Mouse (Mus musculus): ENCODE measurements around the gene Rprd1b.

The Rprd1b gene

DNA sequence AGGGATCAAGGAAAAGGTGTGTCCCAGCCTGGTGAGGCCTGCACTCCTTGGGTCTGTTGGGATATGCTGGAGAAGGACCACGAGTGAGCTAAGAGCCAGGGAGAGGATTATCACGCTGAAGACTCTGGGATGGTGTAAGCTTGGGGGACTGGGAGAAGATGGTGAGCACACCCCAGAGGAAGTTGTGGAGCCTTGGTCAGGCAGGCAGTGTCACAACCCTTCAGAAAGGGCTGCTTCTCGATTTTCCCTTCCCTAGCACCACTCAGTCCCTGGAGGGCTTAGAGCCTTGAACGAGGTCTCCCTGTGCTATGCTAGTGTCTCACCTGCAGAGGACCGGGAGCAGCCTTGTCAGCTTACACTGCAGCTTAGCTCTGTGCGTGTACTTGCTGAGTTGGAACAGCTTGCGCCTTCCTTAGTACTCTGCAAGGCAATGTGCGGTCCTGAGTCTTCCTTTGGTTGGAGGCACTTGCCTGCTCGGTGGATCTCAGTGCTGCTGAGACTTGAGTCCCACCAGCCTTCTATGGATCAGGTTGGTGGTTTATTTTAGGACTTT is 51.6 kb downstream of the Rprd1b start:
- DNase-seq (ENCODE audit: low read depth, low spot score) = no peak

DNA sequence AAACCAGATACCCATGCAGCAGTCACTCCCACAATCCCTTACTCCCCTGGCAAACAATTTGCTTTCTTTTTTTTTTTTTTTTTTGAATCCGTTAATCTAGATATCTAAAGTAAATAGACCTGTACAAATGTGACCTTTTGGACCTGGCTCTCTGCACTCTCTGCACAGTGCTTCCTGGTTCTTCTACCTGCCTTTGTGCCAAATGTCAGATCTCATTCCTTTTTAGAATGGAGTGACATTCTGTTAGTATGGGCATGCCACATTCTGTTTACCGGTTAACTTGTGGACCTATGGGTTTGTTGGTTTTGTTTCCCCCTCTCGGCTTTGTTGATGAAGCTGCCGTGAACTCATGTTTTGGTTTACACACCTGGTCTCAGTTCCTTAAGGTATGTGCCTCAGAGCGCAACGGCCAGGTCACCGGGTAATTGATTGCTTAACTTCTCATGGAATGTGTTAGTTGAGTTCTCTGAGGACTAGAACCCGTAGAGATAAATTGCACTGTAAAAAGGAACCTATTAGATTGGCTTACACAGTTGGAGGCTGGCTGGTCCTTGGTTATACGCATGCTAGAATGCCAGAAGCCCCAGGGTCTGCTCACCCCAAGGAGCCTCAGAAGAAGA is 52.4 kb downstream of the Rprd1b start:
- no peak for DNase-seq (ENCODE audit: low read depth, low spot score)

DNA sequence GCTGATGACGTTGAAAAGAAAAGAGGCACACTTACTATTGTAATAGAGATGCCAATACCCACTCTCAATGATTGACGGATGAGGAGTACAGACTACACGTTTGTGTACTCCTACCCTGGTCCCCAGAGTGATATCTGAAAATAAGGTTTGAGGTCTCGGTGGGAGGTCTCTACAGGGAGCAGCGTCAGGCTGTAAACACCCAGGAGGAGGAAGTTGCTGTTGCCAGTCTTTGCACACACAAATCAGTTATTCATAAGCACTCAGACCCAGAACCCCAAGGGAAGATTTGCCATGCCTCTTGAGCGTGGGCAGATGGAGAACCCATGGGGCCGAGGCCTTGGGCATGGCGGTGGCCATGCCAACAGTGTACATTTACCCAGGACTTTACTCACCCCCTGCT is 56.2 kb downstream of the Rprd1b start:
- no peak for DNase-seq (ENCODE audit: low read depth, low spot score)

DNA sequence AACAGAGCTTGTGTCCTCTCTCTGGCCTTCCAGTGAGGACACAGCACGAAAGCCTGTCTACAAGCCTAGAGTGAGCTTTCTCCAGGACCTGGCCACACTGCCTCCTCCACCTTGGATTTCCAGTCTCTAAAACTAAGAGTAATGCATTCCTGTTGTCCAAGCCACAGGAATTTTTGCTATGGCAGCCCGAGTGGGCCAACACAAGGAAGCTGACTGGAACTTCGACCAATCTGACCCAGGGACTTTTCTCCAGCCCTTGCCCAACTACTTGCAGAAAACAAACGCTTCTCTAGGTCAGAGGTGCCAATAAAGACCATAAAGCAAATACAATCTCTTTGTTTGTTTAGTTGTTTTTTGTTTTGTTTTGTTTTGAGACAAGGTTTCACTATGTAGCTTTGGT is 61.8 kb downstream of the Rprd1b start:
- DNase-seq (ENCODE audit: low read depth, low spot score) = no peak

DNA sequence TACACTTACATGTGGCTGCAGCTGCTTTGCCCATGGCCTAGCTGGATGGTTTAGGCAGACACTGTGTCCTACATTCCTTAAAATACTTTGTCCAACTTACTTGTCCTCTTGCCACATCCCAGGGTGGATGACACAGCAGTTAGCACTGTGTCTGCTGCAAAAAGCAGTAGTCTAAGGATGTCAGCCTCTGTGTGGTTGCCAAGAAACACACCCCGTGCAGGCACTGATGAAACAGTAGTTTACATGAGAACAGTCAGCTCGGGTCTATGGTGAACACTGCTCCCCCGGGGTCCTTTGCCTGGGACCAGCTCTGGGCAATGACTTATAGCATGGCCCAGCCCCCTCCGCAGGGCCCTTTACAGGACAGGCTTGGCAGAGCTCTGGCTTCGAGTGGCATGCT is 65.0 kb downstream of the Rprd1b start:
- no peak for DNase-seq (ENCODE audit: low read depth, low spot score)

DNA sequence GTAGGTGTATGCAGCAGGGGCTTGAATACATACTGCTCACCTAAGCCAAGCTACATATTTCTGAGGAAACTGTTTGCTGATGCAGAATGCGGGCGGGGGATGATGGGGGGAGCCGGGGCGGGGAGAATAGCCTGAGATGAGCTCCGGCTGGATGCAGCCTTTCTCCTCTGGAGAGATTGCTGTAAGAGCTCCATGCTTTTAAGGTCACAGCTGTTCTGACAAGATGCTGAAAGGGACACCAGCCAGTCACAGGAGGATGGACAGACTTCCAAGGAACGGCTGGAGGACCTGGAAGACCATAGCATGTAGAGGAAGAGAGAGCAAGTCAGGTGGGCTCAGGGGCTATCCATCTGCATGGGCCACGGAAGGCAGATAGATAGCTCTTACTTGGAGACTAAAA is 66.0 kb downstream of the Rprd1b start:
- no peak for DNase-seq (ENCODE audit: low read depth, low spot score)

DNA sequence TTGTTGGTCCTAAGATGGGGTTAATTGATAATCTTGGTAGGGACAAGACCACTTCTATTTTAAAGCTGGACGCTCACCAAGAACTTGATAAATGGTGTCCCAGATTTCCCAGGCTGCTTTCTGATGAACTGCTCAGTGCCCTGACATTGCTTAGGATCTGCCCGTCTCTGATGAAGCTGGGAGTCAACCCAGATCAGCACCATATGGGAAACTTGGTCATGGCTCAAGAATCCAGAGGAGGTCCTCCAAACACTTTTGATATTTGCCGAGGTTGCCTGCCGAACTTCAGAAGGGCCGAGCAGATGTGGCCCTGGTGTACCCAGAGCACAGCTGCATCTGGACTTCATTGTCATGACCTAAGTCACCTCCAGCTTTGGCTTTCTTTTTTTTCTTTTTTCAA is 66.5 kb downstream of the Rprd1b start:
- no peak for DNase-seq (ENCODE audit: low read depth, low spot score)

DNA sequence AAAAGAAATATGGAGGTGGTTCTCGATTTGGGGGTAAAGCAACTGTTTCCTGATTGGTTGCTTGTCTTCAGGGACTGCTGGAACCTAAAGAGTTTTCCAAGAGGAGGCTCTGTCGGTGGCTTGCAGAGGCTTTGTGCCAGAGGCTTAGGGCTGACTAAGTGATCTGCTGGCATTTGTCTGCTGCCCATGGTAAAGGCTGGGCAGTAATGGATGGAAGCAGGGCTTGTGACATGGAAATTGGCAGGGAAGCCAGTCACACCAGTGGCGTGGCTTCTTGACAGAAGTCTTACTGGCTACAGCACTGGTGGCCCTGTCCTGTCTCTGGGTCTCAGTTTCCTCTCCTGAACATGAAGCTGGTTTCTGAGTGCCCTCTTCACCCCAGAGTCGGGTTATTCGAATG is 68.8 kb downstream of the Rprd1b start:
- no peak for DNase-seq (ENCODE audit: low read depth, low spot score)

DNA sequence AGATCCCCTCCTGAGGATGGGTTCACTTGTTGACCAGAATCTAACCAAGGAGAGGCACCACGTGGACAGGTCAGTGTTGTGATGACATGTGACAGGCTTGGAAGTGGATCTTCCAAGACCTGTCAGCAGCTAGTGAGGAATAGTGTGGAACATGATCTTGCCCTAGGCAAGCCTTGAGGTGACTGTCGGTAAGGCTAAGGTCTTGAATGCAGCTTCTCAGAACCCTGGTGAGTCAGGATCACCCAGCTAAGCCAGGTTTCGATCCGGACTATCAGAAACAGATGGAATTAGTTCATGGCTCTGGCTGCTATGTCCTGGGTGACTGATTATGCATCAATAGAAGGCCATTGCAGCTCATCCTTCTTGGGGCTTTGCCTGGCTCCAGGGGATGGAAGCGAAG is 70.4 kb downstream of the Rprd1b start:
- DNase-seq (ENCODE audit: low read depth, low spot score) = no peak

DNA sequence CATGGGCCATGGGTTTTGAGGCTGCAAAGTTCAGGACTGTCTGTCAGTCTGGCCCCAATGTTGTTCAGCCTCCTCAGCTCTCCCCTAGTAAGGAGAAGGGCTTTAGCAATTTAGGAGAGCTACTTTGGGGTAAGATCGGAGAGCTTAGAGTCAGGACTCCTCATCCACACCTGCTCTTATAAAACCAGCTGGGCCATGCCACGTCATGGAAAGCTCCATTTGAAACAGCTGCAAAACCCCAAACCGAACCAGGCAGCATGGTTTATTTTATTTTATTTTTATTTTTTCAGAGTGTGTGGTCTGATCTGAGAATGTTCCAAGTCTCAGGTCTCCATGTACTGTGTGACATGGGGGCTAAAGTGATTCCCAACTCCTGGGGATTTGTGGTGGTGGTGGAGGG is 71.2 kb downstream of the Rprd1b start:
- no peak for DNase-seq (ENCODE audit: low read depth, low spot score)

DNA sequence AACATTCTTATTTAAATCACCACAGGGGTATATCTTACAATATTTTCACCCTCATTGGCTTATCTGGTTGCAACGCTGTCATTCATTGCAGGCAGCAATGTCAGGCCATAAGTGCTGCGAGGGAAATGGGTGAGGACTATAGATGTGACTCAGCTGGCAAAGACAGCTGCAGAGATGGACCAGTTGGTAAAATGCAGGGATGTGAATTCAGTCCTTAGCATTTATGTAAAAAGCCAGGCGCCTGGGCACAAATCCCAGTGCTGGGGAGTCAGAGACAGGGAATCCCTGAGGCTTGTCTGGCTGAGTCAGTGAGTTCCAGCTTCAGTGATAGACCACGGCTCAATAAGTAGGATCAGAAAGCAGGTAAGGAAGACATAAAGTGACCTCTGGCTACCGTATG is 73.5 kb downstream of the Rprd1b start:
- no peak for DNase-seq (ENCODE audit: low read depth, low spot score)

DNA sequence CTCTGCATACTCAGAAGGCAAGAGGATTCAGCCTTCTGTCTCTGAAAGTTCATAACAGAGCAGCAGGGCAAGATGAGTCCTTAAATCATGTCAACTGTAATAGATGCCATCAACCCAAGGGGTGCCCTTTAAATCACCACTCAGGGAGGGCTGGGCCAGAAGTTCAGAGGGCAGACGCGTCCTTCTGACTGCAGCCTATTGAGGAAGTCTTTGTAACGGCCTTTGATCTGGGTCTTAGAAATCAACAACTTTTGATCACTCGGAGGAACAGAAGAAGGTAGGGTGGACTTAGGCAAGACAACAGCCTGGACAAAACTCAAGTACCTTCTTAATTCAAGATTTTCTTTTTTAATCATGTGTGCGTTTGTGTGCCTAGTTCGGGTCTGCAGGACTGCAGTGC is 76.7 kb downstream of the Rprd1b start:
- no peak for DNase-seq (ENCODE audit: low read depth, low spot score)

DNA sequence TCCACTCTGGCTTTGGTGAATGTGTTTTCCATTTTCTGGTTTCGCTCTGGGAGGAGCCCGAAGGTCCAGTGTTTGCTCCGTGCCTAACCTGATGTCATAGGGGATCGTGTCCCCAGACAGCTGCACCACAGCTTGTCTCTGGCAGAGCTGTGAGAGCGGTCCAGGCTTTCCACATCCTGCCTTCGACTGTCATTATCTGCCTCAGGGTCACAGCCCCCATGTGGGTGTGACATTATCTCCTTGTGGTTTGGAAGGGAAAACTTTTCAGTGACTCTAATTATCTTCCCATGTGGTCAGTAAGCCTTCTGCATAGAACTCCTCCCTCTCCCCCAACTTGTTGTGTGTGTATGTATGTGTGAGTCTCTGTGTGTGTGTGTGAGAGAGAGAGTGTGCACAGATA is 77.3 kb downstream of the Rprd1b start:
- DNase-seq (ENCODE audit: low read depth, low spot score) = no peak

DNA sequence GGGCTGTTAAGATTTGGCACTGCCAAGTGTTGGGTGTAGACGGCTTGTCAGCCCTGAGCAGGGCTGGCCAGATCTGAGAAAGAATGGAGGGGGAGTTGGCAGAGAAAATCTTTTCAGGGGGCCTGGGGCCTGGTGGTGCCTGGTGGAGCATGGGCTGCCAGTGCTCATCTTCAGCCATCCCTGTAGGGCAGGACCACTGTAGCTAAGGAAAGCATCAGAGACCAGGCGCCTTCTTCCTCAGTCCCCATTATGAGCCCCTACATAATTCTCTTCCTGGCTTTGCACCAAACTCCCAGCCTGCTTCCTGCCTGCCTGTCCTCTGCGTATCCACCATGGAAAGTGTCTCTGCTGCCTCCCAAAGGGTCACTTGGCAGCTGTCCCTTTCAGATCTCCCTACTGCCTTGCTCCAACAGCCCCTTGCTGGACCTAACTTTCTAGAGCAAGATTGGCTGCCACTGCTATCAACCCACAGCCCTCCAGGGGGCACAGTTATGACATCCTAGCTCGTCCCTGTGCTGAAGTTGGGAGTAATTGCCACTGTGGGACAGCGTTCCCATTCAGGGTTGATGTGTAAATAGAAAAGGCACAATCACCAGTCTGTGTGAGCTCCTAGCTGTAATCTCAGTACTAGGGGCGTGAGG is 78.8 kb downstream of the Rprd1b start:
- no peak for DNase-seq (ENCODE audit: low read depth, low spot score)

DNA sequence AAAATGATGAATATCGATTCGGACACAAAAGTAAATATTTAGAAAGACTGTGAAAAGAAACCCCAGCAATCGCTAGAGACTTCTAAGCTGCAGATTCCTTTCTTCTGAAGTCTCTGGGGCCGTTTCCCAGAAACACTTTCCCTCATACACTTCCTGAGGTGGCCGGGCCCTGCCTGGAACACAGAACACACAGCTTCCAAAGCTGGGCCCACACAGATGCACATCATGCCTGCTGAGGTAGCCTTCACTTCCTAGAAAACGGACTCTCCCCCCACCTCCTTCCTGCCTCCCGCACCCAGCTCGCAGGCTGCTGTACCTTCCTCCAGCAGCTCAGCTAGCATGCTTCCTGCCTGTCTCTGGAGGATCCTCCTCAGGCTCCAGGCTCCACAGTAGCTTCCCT is 81.2 kb downstream of the Rprd1b start:
- DNase-seq (ENCODE audit: low read depth, low spot score) = no peak

DNA sequence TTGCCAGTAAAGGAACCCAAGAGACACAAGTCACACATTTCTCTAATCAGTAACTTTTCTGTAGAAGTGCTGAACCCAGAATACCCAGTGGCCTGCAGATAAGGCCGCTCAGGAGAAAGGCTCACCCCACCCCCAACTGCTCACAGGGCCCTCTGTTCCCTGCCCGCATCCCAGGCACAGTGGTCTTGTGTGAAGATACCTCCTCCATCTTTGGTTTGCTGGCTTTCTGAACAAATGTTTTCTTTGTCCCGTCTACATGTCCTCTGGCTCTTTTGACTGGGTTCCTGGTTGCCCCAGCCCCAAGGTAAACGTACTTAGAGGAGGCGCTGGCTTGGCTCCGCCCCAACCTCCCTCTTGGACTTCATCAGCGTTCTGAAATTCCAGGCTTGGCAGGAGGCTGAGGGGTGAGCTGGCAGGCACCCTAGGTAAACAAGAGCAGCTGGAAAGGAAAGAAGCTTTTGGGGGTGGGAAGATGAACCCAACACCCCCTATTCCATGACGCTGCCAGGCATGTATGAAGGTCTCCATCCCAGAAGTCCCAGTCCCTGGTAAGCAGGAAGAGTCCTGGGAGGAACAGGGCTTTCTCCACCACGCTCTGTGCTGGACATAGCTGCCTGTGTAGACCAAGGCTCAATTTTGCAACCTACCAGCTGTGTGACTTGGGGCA is 85.4 kb downstream of the Rprd1b start:
- DNase-seq (ENCODE audit: low read depth, low spot score) = no peak

DNA sequence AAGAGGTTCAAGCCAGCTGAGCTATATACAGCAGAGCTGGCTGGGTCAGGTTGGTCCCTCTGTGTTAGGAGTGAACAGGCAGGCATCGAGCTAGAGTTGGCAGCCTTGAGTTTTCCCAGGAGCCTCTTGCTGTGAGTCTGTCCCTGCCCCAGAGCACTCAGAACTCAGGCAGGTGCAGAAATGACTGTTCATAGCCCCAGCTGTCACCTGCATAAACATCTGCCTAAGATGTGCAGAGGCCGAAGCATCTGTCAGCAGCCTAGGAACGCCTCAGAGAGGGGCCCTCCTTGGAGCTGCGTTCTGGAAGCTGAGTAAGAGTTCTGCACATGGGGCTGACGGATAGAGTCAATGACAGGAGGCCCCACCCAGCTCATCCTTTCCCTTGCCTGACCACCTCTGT is 86.6 kb downstream of the Rprd1b start:
- DNase-seq (ENCODE audit: low read depth, low spot score) = no peak

DNA sequence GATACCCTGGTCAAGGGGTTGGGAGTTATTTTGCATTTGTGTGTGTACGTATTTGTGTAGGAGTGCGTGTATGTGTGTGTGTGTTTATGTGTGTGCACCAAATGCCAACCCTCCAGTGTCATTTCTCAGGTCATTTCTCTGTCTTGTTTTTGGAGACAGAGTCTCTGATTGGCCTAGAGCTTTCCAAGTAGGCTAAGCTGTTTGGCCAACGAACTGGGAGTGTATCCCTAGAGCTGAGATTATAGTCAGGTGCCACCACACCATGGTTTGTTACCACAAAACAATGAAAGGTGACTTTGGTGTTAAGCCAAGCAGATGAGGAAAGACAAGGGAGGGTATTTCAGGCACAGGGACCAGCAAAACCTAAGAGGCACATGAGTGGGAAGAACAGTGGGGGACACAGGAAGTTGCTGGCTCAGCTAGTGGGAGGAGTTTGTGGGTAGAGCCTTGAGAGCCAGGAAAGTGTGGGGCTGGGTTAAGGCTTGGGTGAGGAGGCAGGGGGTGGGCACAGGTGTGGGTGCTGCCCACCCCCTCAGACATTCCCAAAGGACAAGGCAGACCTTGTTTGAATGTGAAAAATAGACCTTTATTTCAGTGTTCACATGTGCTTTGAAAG is 87.6 kb downstream of the Rprd1b start:
- DNase-seq (ENCODE audit: low read depth, low spot score) = no peak

DNA sequence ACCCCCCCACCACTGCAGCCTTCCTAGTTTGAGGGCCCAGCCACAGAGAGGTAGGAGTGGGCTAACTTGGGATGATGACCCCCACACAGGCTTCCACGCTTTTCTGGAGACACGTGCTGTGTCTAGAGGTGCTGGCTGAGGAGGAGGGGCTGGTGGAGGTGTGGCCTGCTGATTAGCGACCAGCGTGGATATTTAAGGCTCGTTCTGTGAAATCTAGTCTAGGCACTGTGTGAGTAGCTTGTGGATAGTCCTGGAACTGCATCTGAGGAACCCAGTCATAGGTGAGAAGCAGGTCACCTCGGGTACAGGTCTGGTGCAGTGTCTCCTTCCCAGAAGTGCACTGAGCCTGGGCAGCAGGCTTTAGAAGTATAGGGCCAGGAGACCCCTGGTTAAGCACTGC is 88.4 kb downstream of the Rprd1b start:
- no peak for DNase-seq (ENCODE audit: low read depth, low spot score)

DNA sequence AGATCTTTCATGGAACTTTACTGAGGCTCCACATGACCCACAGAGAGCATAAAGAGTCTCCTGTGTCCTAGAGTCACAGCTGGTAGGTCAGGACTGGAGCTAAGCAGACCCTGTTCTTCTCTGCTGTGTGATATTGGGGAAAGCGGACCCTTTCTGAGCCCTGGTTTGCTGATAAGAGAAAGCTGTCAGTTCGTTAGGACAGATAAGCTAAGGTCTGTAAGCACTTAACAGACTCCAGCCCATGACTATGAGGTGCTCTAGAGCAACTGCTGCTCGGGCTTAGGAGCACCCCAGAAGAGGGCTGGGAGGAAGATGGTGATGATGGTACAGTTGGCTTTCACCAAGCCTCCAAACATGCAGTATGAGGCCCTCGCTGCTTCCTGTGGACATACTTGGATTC is 90.8 kb downstream of the Rprd1b start:
- DNase-seq (ENCODE audit: low read depth, low spot score) = no peak

DNA sequence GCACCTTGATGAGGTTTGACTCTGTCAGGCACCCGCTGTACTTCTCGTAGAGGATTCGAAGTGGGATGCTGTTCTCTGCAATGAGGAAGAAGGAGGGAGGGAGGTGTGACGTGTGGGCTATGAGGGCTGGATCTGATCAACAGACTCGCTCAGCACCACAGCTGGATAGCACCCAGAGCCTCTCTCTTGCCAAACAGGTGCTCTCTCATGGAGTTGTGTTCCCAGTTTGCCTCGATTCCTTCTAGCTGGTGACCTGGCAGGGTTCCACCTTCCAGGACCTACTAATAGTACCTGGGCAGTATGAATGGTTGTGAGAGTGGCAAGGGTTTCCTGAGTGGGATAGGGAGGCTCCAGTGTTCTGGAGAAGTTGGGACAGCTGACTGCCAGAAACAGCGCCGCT is 91.9 kb downstream of the Rprd1b start:
- no peak for DNase-seq (ENCODE audit: low read depth, low spot score)

DNA sequence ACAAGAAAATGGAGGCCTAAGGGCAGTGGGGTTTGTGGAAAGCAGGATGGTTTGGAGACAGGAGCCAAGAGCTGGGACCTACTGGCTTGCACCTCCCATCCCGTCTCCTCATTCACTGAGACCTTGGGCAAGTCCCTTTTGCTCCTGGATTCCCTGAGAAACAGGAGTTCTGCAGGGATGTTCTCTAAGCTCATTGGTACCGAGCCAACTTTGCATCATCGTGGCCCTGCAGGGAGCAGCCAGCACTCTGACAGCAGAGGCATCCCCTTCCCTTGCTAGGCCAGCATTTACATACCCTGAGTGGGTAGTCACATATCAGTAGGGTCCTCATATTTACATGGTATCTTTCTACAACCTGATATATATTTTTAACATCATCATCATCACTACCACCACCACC is 92.6 kb downstream of the Rprd1b start:
- no peak for DNase-seq (ENCODE audit: low read depth, low spot score)

Data from WW6 (cell line).